Mouse (Mus musculus) lung, adult 2 months (tissue): ENCODE measurements at regions not wholly inside any gene's neighbourhood (a gene's known extent, or its start where the extent isn't known, plus 50 kb on each side); places are given as distances from the start of the nearest gene placed in this dataset.

Experiments
- DNase-seq: peaks from one replicate; pipeline ENCODE4 v3.0.0; 2022
- H3K4me1 ChIP-seq: fragments of 200-500 bp; 2 replicates; pipeline ENCODE4 v1.6.1; 2011; ENCODE audit warnings: low read length; ENCODE audit not compliant: control insufficient read depth, insufficient read depth
- H3K4me3 ChIP-seq: fragments of 200-500 bp; replicated peaks from 2 replicates; pipeline ENCODE3; 2011; ENCODE audit warnings: low read depth, mild to moderate bottlenecking, control low read depth, low read length; ENCODE audit errors: extremely low read depth
- CTCF ChIP-seq: fragments of 200-500 bp; IDR thresholded peaks from 2 replicates; pipeline ENCODE4 v1.5.1; 2011; ENCODE audit warnings: mild to moderate bottlenecking, low read length, control low read depth; ENCODE audit not compliant: insufficient read depth
- POLR2A ChIP-seq: fragments of 200-500 bp; IDR thresholded peaks from 2 replicates; pipeline ENCODE4 v1.6.1; 2011; ENCODE audit warnings: low read depth, mild to moderate bottlenecking, control low read depth, low read length, borderline replicate concordance; ENCODE audit errors: extremely low read depth
- WGBS: fragments of 180-500 bp; shearing (Covaris S2); methylation state at CpG from one replicate; pipeline ENCODE4 v1.1.7; 2018; 5-methylcytosine and 5-hydroxymethylcytosine counted together

DNA sequence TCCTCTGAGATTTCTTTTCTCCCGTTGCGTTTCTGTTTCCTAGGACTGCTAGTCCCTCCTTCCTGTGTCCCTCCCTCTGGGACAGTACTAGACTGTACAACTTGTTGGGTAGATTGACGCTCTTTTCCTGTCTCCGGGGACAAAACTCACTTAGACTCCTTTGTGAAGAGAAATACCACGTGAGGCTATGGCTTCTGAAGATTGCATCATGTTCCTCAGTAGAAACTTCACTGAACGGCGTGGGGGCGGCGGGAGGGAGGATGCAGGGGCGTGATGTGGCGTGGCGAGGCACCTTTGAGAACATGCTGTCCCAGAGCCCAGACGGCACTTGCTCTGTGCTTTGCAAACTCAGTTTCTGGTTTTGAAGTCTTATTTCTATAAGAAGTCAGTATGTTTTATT lies 78.5 kb downstream of the Spata18 start:
- DNase-seq: no peak

DNA sequence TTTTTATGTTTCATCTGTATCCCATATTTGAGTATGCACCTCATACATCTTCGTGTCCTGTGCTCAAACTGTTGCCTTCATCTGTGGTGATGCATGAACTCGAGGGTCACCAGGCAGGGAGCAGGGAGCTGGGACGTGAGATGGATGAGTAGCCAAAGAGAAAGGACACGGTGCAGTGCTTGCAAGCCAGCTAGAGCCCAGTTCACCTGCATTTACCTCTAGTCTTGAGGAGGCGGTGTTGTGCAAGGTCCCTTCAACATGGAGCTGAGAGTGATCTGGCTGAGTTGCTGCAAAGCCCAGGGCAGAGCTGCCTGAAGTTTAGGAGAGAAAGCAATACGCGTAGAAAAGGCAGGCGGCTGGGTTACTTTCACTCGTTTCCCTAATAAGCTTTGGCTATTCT lies 80.2 kb downstream of the Spata18 start:
- no peak for DNase-seq
- WGBS: 81% methylated on average over 9 of the region's 9 CpGs
- H3K4me1 ChIP-seq: no peaks in the 10 kb centered on the region
- H3K4me3 ChIP-seq: no peak overlapping the region
- no peak for TF ChIP-seq POLR2A
- no peak for TF ChIP-seq CTCF

More for the DNA sequence above, 78.5 kb downstream of the Spata18 start:
- TF ChIP-seq POLR2A (no peak), CTCF (no peak)
- no peak overlapping the region for H3K4me3 ChIP-seq
- WGBS: 45% methylated on average over 13 of the region's 13 CpGs
- H3K4me1 ChIP-seq: no peaks in the 10 kb centered on the region

DNA sequence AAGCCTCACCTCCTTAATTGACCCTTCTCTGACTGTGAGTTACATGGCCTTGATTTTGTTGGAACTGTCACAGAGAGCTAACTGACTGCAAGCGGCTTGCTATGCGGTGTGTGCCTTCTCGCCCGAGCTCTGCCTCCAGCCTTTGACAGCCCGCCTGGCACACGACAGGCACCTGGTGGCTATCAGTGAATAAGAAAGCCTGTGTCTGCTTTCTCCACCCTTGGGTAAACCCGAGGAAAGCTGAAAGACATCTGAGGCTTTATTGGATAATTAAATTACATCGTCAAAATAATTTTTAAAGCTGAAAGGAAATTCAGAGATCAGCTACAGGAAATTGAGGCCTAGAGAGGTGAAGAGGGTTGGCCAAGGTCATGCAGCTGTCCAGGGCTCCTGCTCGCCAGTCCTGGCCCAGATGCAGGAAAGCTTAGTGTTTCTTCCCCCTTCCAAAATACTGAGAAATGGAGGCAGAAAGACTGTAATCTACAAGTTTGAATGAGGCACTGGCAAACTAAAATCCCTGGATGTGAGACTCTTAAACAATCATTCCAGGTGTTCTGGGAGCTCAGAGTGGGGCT lies 80.9 kb downstream of the Spata18 start:
- WGBS: 64% methylated on average over 9 of the region's 9 CpGs
- no peak for DNase-seq
- TF ChIP-seq CTCF: no peak
- TF ChIP-seq POLR2A: no peak
- Histone ChIP-seq H3K4me1 (no peaks in the 10 kb centered on the region), H3K4me3 (no peak overlapping the region)

DNA sequence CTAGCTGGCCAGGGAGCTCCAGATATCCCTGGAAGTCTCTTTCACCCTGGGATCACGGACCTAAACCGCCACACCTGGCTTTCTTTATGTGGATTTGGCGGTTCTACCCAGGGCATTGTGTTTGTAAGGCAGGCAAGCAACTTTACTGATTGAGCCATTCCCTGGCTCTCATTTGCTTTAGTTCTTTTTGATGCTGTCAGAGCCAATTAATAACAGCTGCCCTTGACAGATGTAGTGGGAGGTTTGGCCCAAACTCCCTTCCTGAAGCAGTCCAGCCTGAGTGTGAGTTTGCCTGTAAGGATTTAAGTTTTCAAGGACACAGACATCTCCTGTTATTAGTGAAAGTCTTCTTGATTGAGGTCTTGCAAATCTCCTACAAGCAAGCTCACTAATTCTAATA lies 89.6 kb downstream of the Spata18 start:
- no peak for TF ChIP-seq POLR2A
- no peak for TF ChIP-seq CTCF
- WGBS: 62% methylated on average over 3 of the region's 3 CpGs
- no peak for DNase-seq
- Histone ChIP-seq H3K4me1 (no peaks in the 10 kb centered on the region), H3K4me3 (no peak overlapping the region)

DNA sequence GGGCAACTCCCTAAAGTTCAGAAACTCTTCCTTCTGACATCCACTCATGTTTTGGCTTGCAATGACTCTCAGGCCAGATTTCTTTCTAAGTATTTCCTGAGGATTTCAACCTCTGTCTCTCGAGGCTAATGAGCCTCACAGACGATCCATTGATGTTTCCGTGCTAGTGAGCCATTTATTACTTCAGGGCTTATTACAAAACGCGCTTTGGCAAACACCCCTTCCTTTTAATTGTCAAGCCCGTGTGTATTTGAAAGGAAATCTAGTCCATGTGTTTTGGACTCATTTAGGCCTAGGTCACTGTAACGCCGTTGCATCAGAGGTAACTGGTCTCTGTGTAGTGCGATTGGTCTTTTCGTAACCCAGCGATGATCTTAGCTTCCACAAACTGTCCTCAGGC lies 90.3 kb downstream of the Spata18 start:
- no peak for TF ChIP-seq POLR2A
- no peak for TF ChIP-seq CTCF
- Histone ChIP-seq H3K4me1 (no peaks in the 10 kb centered on the region), H3K4me3 (no peak overlapping the region)
- 85% methylated on average over 11 of the region's 11 CpGs for WGBS
- DNase-seq: no peak

DNA sequence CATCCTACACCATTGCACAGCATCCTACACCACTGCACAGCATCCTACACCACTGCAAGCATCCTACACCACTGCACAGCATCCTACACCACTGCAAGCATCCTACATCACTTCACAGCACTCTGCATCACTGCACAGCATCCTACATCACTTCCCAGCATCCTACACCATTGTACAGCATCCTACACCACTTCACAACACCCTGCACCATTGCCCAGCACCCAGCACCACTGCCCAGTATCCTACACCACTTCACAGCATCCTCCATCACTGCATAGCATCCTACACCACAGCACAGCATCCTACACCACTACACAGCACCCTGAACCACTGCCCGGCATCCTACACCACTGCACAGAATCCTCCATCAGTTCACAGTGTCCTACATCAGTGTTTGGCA lies 92.8 kb downstream of the Spata18 start:
- DNase-seq: no peak
- no peaks in the 10 kb centered on the region for H3K4me1 ChIP-seq
- WGBS: 91% methylated on average over 1 of the region's 1 CpGs
- no peak overlapping the region for H3K4me3 ChIP-seq
- TF ChIP-seq CTCF (no peak), POLR2A (no peak)

DNA sequence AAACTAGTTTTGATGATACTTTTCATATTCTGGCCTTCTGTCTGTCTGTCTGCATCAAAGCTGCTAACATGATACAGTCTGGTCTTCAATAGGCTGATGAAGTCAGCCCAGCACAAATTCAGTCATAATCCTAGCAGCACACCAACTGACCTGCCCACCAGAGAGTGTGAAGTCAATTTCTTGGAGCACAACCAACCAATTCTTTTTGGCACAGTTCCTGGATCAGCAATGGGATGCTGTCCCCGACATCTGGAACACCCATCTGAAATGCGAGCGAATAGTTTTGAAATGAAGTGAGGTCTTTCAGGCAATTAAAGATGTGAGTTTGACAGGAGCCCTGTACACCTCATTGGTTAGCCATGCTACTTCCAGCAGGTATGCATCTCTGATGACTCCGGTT lies 98.6 kb downstream of the Spata18 start:
- H3K4me1 ChIP-seq: no peaks in the 10 kb centered on the region; the same call in none of the 2 replicates
- 73% methylated on average over 4 of the region's 4 CpGs for WGBS
- no peak overlapping the region for H3K4me3 ChIP-seq
- no peak for DNase-seq
- TF ChIP-seq CTCF (no peak), POLR2A (no peak)

DNA sequence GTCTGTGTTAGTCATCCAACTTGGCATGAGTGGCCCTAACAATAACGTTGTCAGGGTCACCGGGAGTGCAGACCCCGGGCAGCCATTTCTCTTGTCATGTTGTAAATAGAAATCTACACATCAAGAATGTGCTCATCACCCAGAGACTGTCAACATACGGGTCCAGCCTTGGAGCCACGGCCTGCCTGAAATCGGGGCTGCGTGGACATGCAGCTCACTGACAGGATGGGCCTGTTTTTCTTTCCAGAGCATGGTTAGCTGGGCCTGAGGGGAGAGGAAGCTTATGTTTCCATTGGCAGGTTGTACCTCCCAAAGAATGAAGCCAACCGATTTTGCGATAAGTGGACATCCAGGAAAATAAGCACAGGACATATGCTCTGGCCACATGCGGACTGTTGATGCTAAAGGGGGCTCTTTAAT lies 101.1 kb downstream of the Spata18 start:
- DNase-seq: peak; percentile 15
- 41% methylated on average over 10 of the region's 10 CpGs for WGBS
- TF ChIP-seq POLR2A: no peak
- no peak for TF ChIP-seq CTCF
- no peaks in the 10 kb centered on the region; the same call in none of the 2 replicates for H3K4me1 ChIP-seq
- H3K4me3 ChIP-seq: no peak overlapping the region

DNA sequence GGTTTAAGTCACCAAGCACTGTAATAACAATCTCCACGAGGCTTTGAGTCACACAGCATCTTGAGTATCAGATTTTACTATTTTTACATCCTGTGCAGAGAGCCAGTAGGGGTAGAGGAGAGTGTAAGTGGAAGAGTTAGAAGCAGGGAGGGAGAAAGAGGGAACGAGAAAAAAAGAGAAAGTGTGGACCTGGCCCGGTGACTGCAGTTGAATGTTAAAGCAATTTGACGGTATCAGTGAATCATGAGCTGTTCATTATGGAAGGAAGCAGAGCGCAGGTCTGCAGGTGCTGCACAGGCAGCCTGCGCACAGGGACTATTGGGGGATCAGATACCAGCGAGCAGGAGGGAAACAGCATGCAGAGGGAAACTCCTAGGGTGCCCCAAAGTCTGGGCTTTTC lies 102.6 kb downstream of the Spata18 start:
- H3K4me1 ChIP-seq: no peaks in the 10 kb centered on the region; the same call in none of the 2 replicates
- no peak for DNase-seq
- 76% methylated on average over 7 of the region's 7 CpGs for WGBS
- no peak for TF ChIP-seq POLR2A
- TF ChIP-seq CTCF: no peak
- H3K4me3 ChIP-seq: no peak overlapping the region

DNA sequence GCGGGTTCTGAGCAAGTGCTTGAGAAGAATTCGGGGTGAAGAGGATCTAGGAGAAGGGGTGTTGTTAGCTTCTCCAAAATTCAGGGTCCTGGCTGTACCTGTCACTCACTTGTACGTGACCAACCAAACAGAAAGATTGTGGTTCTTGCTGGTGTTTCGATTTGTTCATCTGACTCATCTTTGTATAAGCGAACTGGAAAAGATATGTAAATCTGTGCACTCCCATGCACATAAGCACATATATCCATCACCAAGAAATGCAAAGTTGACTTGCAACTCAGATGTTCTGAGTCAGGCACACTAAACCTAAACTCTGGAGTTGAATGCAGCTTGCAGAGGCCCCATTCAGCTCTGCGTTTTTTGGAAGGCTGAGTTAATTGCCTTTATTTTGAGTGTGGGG lies 107.4 kb downstream of the Spata18 start:
- no peak for DNase-seq
- Histone ChIP-seq H3K4me1 (no peaks in the 10 kb centered on the region; the same call in none of the 2 replicates), H3K4me3 (no peak overlapping the region)
- TF ChIP-seq CTCF (no peak), POLR2A (no peak)
- WGBS: 84% methylated on average over 6 of the region's 6 CpGs
